Mouse (Mus musculus) kidney, embryonic 16.5 days (tissue): ENCODE measurements around the gene Mgmt. TPM values are rescaled to one million over a fixed set of nuclear protein-coding genes. Genes with fewer than 3 reads are reported as not detected.

Experiments used
- ATAC-seq: fragments of 200-750 bp; cut with Nextera tagmentation; 2 replicates; pipeline ENCODE4 v1.8.0; 2017; ENCODE audit warnings: moderate TSS enrichment; ENCODE audit not compliant: low FRiP score, low TSS enrichment
- H3K27ac ChIP-seq: fragments of 300-500 bp; sonication (generic); 2 replicates; pipeline ENCODE4 v1.5.1; 2014; ENCODE audit warnings: low read length
- H3K27me3 ChIP-seq: fragments of 300-500 bp; sonication (generic); 2 replicates; pipeline ENCODE4 v1.6.1; 2014; ENCODE audit warnings: low read length, control low read depth, mixed read lengths; ENCODE audit not compliant: insufficient read depth
- H3K36me3 ChIP-seq: fragments of 300-500 bp; sonication (generic); 2 replicates; pipeline ENCODE4 v1.6.1; 2014; ENCODE audit warnings: low read length, control low read depth, mixed read lengths; ENCODE audit not compliant: insufficient read depth
- H3K4me1 ChIP-seq: fragments of 300-500 bp; sonication (generic); 2 replicates; pipeline ENCODE4 v1.6.1; 2014; ENCODE audit warnings: low read length, control low read depth, mixed read lengths; ENCODE audit not compliant: insufficient read depth
- H3K4me2 ChIP-seq: fragments of 300-500 bp; sonication (generic); replicated peaks from 2 replicates; pipeline ENCODE4 v1.6.1; 2014; ENCODE audit warnings: low read depth, low read length
- H3K4me3 ChIP-seq: fragments of 300-500 bp; sonication (generic); 2 replicates; pipeline ENCODE4 v1.5.1; 2014; ENCODE audit warnings: mild to moderate bottlenecking, low read length
- H3K9ac ChIP-seq: fragments of 300-500 bp; sonication (generic); replicated peaks from 2 replicates; pipeline ENCODE4 v1.6.1; 2014; ENCODE audit warnings: low read length
- H3K9me3 ChIP-seq: fragments of 300-500 bp; sonication (generic); 2 replicates; pipeline ENCODE4 v1.6.1; 2016; ENCODE audit warnings: low read length, control low read depth
- WGBS: fragments of 180-500 bp; shearing (Covaris S2); extraction: QIAGEN DNeasy Blood & Tissue Kit; methylation state at CpG from one replicate; pipeline ENCODE4 v1.1.7; 2014; 5-methylcytosine and 5-hydroxymethylcytosine counted together
- polyA plus RNA-seq: library from polyadenylated mRNA; unstranded; fragments of >200 nt; fragmentation: Nextera tagmentation; extraction: Ambion mirVana; gene quantifications from 2 replicates; pipeline ENCODE4 v1.2.1, GENCODE M21; 2015

The Mgmt gene
- polyA plus RNA-seq, 1 experiment from 2014 or later: 6.6 TPM

GRCm38 (mm10) chr7:137009732-137010275 lies 115.4 kb downstream of the Mgmt start:
- no peak overlapping the region for H3K9ac ChIP-seq
- H3K4me2 ChIP-seq: no peak overlapping the region
- H3K4me1 ChIP-seq: no peaks in the 10 kb centered on the region
- no peak overlapping the region for H3K27ac ChIP-seq
- ATAC-seq: 0 out of 2 replicates have a peak, but pooled peaks have one; percentile 23
- WGBS: 85% methylated on average over 19 of the region's 19 CpGs
- no peaks in the 10 kb centered on the region for H3K9me3 ChIP-seq
- no peaks in the 10 kb centered on the region for H3K36me3 ChIP-seq
- no peak overlapping the region for H3K4me3 ChIP-seq
- 0 out of 2 replicates have a peak, but pooled peaks cover 4% of the 10 kb centered on the region for H3K27me3 ChIP-seq

DNA sequence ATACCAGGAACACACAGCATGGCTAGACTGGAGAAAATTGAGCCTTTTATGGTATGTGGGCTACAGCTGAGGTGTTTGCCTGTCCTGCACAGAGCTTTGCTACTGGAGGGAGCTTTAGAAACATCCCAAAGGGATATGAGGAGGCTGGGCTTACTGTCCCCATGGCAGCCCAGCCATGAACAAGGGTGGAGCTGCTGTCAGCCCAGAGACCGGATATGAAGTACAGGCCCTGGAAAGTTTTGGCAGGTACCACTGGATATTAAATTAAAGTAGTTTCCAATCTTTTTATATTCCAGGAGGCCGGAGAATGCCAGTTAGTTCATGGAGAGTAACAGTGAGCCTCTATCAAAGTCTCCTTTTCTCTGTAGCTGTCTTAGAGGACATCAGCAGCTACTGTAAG lies 116.0 kb downstream of the Mgmt start:
- 0 out of 2 replicates have a peak, but pooled peaks cover 4% of the 10 kb centered on the region for H3K27me3 ChIP-seq
- WGBS: 88% methylated on average over 2 of the region's 2 CpGs
- no peak overlapping the region for H3K9ac ChIP-seq
- no peak for ATAC-seq
- no peaks in the 10 kb centered on the region for H3K9me3 ChIP-seq
- H3K27ac ChIP-seq: no peak overlapping the region
- H3K4me3 ChIP-seq: no peak overlapping the region
- no peaks in the 10 kb centered on the region for H3K4me1 ChIP-seq
- H3K4me2 ChIP-seq: no peak overlapping the region
- H3K36me3 ChIP-seq: no peaks in the 10 kb centered on the region

DNA sequence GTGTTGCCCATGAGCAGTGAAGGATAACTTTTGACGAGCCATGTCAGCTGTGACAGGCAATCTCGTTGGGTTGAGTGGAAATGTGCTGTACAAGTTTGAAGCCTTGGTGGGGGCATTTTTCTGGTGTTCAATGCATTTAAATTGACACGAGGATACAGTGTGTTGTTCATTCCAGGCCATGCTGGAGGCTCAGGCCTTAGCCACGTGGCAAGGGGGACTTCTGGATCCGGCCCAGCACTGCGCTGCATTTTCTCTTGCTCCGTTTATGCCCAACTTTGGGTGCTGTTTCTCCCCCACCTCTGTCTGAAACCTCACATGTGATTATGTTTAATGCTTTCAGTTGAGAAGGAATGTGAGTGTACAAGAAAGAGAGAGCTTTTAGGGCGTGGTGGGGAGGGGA lies 118.3 kb downstream of the Mgmt start:
- Histone ChIP-seq H3K36me3 (no peaks in the 10 kb centered on the region), H3K9me3 (no peaks in the 10 kb centered on the region), H3K4me1 (no peaks in the 10 kb centered on the region), H3K27ac (no peak overlapping the region), H3K27me3 (no peaks in the 10 kb centered on the region), H3K4me3 (no peak overlapping the region), H3K4me2 (no peak overlapping the region), H3K9ac (no peak overlapping the region)
- no peak for ATAC-seq
- WGBS: 60% methylated on average over 8 of the region's 8 CpGs

- Histone ChIP-seq H3K4me2 (no peak overlapping the region), H3K36me3 (no peaks in the 10 kb centered on the region), H3K27me3 (no peaks in the 10 kb centered on the region), H3K4me1 (no peaks in the 10 kb centered on the region), H3K9ac (no peak overlapping the region), H3K4me3 (no peak overlapping the region), H3K27ac (no peak overlapping the region), H3K9me3 (no peaks in the 10 kb centered on the region)
- WGBS: 70% methylated on average over 3 of the region's 3 CpGs
- ATAC-seq: no peak
These were observed 119.0 kb downstream of the Mgmt start for GRCm38 (mm10) chr7:137013433-137013832.

- Histone ChIP-seq H3K36me3 (no peaks in the 10 kb centered on the region), H3K27me3 (no peaks in the 10 kb centered on the region), H3K4me1 (no peaks in the 10 kb centered on the region), H3K27ac (no peak overlapping the region), H3K9me3 (no peaks in the 10 kb centered on the region), H3K4me2 (no peak overlapping the region), H3K4me3 (no peak overlapping the region), H3K9ac (no peak overlapping the region)
- WGBS: 85% methylated on average over 5 of the region's 5 CpGs
- ATAC-seq: no peak
These were observed 124.2 kb downstream of the Mgmt start for GRCm38 (mm10) chr7:137018614-137019013.

DNA sequence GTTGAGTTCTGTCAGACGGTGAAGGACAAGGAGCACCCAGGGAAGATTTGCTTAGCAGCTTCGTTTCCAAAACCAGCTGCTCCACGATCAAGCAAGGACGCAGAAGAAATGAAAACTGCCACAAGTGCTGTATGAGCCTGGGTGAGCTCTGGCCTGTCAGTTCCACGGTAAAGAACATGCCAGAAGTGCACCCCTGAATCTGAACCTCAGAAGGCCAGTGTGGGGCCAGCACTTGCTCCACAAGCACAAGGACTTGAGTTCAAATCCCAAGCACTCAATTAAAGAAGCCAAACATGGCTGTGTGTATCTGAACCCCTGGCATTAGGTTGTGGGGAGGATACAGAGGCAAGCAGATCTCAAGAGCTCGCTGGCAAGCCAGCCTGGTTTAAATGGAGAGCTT lies 125.8 kb downstream of the Mgmt start:
- H3K27ac ChIP-seq: no peak overlapping the region
- WGBS: 80% methylated on average over 6 of the region's 6 CpGs
- no peak for ATAC-seq

GRCm38 (mm10) chr7:137030789-137031188 lies 136.4 kb downstream of the Mgmt start:
- H3K36me3 ChIP-seq: no peaks in the 10 kb centered on the region
- ATAC-seq: no peak

More for the DNA sequence above, 125.8 kb downstream of the Mgmt start:
- no peaks in the 10 kb centered on the region for H3K27me3 ChIP-seq
- no peaks in the 10 kb centered on the region for H3K9me3 ChIP-seq
- H3K4me3 ChIP-seq: no peak overlapping the region
- H3K4me2 ChIP-seq: no peak overlapping the region
- no peaks in the 10 kb centered on the region for H3K4me1 ChIP-seq
- no peak overlapping the region for H3K9ac ChIP-seq
- H3K36me3 ChIP-seq: no peaks in the 10 kb centered on the region

DNA sequence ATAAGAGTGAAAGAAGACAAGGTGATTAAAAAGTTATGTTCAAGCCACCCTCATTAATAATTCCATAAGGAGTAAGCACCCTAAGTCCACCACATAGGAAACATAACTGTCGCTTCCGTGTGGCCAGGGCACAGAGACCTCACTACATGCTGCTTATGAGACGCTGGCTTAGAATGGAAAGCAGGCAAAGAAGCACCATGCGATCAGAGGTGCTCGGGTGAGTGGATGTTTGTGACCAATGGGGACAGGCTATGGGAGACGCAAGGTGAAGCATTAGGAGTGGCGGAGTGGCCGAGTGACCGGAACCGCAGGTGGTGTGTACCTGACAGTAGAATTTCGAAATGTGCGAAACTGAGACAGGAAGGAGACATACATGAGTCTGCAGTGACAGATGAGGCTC lies 138.8 kb downstream of the Mgmt start:
- WGBS: 96% methylated on average over 12 of the region's 12 CpGs

More at GRCm38 (mm10) chr7:137030789-137031188, 136.4 kb downstream of the Mgmt start:
- H3K4me3 ChIP-seq: no peak overlapping the region
- H3K27ac ChIP-seq: no peak overlapping the region
- no peaks in the 10 kb centered on the region for H3K4me1 ChIP-seq
- no peaks in the 10 kb centered on the region for H3K27me3 ChIP-seq
- 89% methylated on average over 4 of the region's 4 CpGs for WGBS
- peaks cover 6% of the 10 kb centered on the region; the same call in 1 of the 2 replicates for H3K9me3 ChIP-seq
- H3K9ac ChIP-seq: no peak overlapping the region
- no peak overlapping the region for H3K4me2 ChIP-seq

GRCm38 (mm10) chr7:137034986-137035385 lies 140.6 kb downstream of the Mgmt start:
- peaks cover 6% of the 10 kb centered on the region; the same call in 1 of the 2 replicates for H3K9me3 ChIP-seq
- no peak overlapping the region for H3K27ac ChIP-seq
- no peak for ATAC-seq
- WGBS: 95% methylated on average over 3 of the region's 3 CpGs
- peaks cover 6% of the 10 kb centered on the region; the same call in 1 of the 2 replicates for H3K27me3 ChIP-seq
- H3K9ac ChIP-seq: no peak overlapping the region
- no peaks in the 10 kb centered on the region for H3K4me1 ChIP-seq
- H3K36me3 ChIP-seq: no peaks in the 10 kb centered on the region
- no peak overlapping the region for H3K4me2 ChIP-seq
- H3K4me3 ChIP-seq: no peak overlapping the region

More for the DNA sequence above, 138.8 kb downstream of the Mgmt start:
- Histone ChIP-seq H3K4me2 (no peak overlapping the region), H3K9me3 (peaks cover 6% of the 10 kb centered on the region; the same call in 1 of the 2 replicates), H3K27ac (no peak overlapping the region), H3K36me3 (no peaks in the 10 kb centered on the region), H3K9ac (no peak overlapping the region), H3K27me3 (peaks cover under 1% of the 10 kb centered on the region; the same call in 1 of the 2 replicates), H3K4me3 (no peak overlapping the region), H3K4me1 (no peaks in the 10 kb centered on the region)
- no peak for ATAC-seq

GRCm38 (mm10) chr7:137035916-137036315 lies 141.5 kb downstream of the Mgmt start:
- Histone ChIP-seq H3K4me2 (no peak overlapping the region), H3K9ac (no peak overlapping the region), H3K4me1 (no peaks in the 10 kb centered on the region), H3K36me3 (no peaks in the 10 kb centered on the region), H3K9me3 (peaks cover 6% of the 10 kb centered on the region; the same call in 1 of the 2 replicates), H3K27me3 (peaks cover 6% of the 10 kb centered on the region; the same call in 1 of the 2 replicates), H3K27ac (no peak overlapping the region), H3K4me3 (no peak overlapping the region)
- 67% methylated on average over 5 of the region's 5 CpGs for WGBS
- no peak for ATAC-seq
